In the genomic region with DNA sequence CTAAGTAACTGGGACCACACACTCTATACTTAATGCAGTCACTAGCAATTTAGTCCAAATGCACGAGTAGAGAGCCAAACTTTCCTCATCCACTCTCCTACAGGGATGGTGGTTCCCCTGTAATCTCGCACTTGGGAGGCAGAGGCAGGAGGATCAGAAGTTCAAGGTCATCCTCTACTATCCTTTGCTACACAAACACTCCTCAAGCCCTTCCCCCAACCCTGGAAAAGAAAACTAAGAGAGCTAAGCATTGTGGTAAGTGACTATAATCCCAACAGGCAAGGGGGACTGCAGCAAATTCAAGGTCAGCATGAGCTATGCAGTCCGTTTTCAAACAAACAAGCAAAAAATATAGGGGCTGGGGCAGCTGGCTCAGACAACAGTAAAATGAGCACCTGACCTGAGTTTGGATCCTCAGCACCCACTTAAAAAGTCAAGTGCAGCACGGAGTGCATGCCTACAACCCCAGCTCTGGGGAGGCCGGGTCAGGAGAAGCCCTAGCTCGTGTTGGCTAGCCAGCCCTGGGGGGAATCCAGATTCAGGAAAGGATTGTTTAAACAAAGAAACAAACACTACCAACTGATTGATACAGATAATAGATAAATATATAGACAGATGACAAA, we compare ENCODE assay signal across 19 mouse cellular contexts. TPM values are rescaled to one million over a fixed set of nuclear protein-coding genes. Genes with fewer than 3 reads are reported as not detected.
DNase-seq lines count a peak whose midpoint lies in the region; ATAC-seq and TF ChIP-seq lines count a peak whose summit lies in the region.
"Had no signal": no experiment of that assay in that cellular context is flagged by ENCODE, and none has a peak within 500 bp of the region (broad histone marks: within the 10 kb centered on the region; RNA-seq: fewer than 3 reads in every experiment).

No protein-coding gene starts in this region.

- peaks cover 100% of the 10 kb centered on the region for H3K79me2 ChIP-seq in macrophage (ENCODE audit: inconsistent target)

- no peaks in the 10 kb centered on the region for H3K27me3 ChIP-seq in heart, embryonic 13.5 days (replicated peaks)
- H3K27me3 ChIP-seq in E14TG2a.4 (ENCODE audit: insufficient read depth, low read length): no peaks in the 10 kb centered on the region
- no peaks in the 10 kb centered on the region for H3K27me3 ChIP-seq in forebrain, postnatal 0 days (ENCODE audit: insufficient read depth, low read length)
- H3K27me3 ChIP-seq: embryonic facial prominence, embryonic 12.5 days; forebrain, embryonic 15.5 days; Patski had no signal

- ATAC-seq in heart, embryonic 13.5 days (ENCODE audit: extremely low read depth, insufficient number of reproducible peaks, low FRiP score, low TSS enrichment): no peak
- no peak for ATAC-seq in forebrain, postnatal 0 days
- ATAC-seq: forebrain, embryonic 15.5 days; intestine, embryonic 16.5 days; Patski had no signal

- H3K27ac ChIP-seq in heart, embryonic 13.5 days (replicated peaks): no peak overlapping the region
- 0 out of 2 replicates have a peak overlapping the region, but pooled peaks have one; percentile 12 for H3K27ac ChIP-seq in macrophage
- no peak overlapping the region for H3K27ac ChIP-seq in forebrain, postnatal 0 days (ENCODE audit: low read depth, low read length)
- H3K27ac ChIP-seq: embryonic facial prominence, embryonic 12.5 days; forebrain, embryonic 15.5 days; hindbrain, embryonic 14.5 days had no signal

- no peak overlapping the region for H3K4me3 ChIP-seq in heart, embryonic 13.5 days
- H3K4me3 ChIP-seq in E14TG2a.4 (replicated peaks; ENCODE audit: low read length): peak overlapping the region; percentile 46
- H3K4me3 ChIP-seq in macrophage (ENCODE audit: inconsistent target): no peak overlapping the region
- H3K4me3 ChIP-seq in forebrain, postnatal 0 days (ENCODE audit: low read depth, low read length): no peak overlapping the region
- H3K4me3 ChIP-seq: embryonic facial prominence, embryonic 12.5 days; forebrain, embryonic 15.5 days had no signal

- WGBS in heart, embryonic 13.5 days: 58% methylated on average over 6 of the region's 6 CpGs
- 77% methylated on average over 6 of the region's 6 CpGs for WGBS in macrophage (ENCODE audit: missing documents)
- WGBS in forebrain, postnatal 0 days: 82% methylated on average over 6 of the region's 6 CpGs

- no peak for DNase-seq in heart, postnatal 36 days
- DNase-seq in ES-CJ7 (ENCODE audit: low read depth, low spot score): peak; percentile 65
- DNase-seq in forebrain, postnatal 0 days: no peak
- DNase-seq: adrenal gland, postnatal 10 days; cerebellum, adult 11 months; cerebellum, adult 8-10 months; cerebellum, postnatal 14 days; embryo, embryonic 11 days; gastrocnemius, postnatal 25 days; heart, postnatal 4 days; kidney, adult 2 months had no signal

- TF ChIP-seq CTCF in E14TG2a.4 (conservative IDR thresholded peaks at IDR 0.05; ENCODE audit: low read length): no peak
- TF ChIP-seq CTCF in forebrain, postnatal 0 days (IDR thresholded peaks at IDR 0.05; ENCODE audit: low read depth): no peak

- H3K4me2 ChIP-seq in heart, embryonic 13.5 days: no peak overlapping the region; the same call in 1 of the 2 replicates
- no peak overlapping the region for H3K4me2 ChIP-seq in forebrain, postnatal 0 days (ENCODE audit: low read depth)
- H3K4me2 ChIP-seq: embryonic facial prominence, embryonic 12.5 days; forebrain, embryonic 15.5 days; hindbrain, embryonic 14.5 days had no signal

- intact Hi-C loops in heart, postnatal 36 days (cut with DNase I): no loop called here

- H3K9me3 ChIP-seq in heart, embryonic 13.5 days: no peaks in the 10 kb centered on the region
- no peaks in the 10 kb centered on the region for H3K9me3 ChIP-seq in E14TG2a.4 (ENCODE audit: low read length)
- H3K9me3 ChIP-seq in forebrain, postnatal 0 days (ENCODE audit: low read length): no peaks in the 10 kb centered on the region
- H3K9me3 ChIP-seq: embryonic facial prominence, embryonic 12.5 days; forebrain, embryonic 15.5 days had no signal

- H3K9ac ChIP-seq in heart, embryonic 13.5 days: 0 out of 2 replicates have a peak overlapping the region, but pooled peaks have one; percentile 3
- H3K9ac ChIP-seq in forebrain, postnatal 0 days: no peak overlapping the region
- H3K9ac ChIP-seq: embryonic facial prominence, embryonic 12.5 days; forebrain, embryonic 15.5 days; hindbrain, embryonic 14.5 days had no signal

- H3K36me3 ChIP-seq in heart, embryonic 13.5 days: peaks cover 2% of the 10 kb centered on the region
- peaks cover 9% of the 10 kb centered on the region; the same call in 1 of the 2 replicates for H3K36me3 ChIP-seq in E14TG2a.4 (ENCODE audit: insufficient read depth, low read length)
- no peaks in the 10 kb centered on the region for H3K36me3 ChIP-seq in macrophage (ENCODE audit: inconsistent target)
- H3K36me3 ChIP-seq in forebrain, postnatal 0 days (ENCODE audit: insufficient read depth): no peaks in the 10 kb centered on the region
- H3K36me3 ChIP-seq: embryonic facial prominence, embryonic 12.5 days; forebrain, embryonic 15.5 days had no signal

- peaks cover 61% of the 10 kb centered on the region for H3K4me1 ChIP-seq in heart, embryonic 13.5 days
- H3K4me1 ChIP-seq in E14TG2a.4 (replicated peaks; ENCODE audit: low read depth, low read length): peaks cover 97% of the 10 kb centered on the region
- 0 out of 2 replicates have a peak, but pooled peaks cover 5% of the 10 kb centered on the region for H3K4me1 ChIP-seq in forebrain, postnatal 0 days (ENCODE audit: insufficient read depth)

RNA-seq across cellular contexts. Expression of a gene that starts 6.1 kb away (rescaled TPM):
- 279 and 292 TPM in 2 replicates for polyA plus RNA-seq in heart, embryonic 13.5 days (2015; fragmentation: Nextera tagmentation; extraction: Ambion mirVana)
- 100 to 1,000 TPM; 158 to 175 TPM for total RNA-seq in heart, postnatal 36 days (2021)
- total RNA-seq in macrophage (2018; cell fraction: chromatin; rRNA removed): 10 to 100 TPM; 36.3 to 96.9 (median 66.9) TPM
- 100 to 1,000 TPM; 295 to 447 (median 378) TPM for total RNA-seq in macrophage (2018; cell fraction: cytosol; rRNA removed)
- 100 to 1,000 TPM in 25 of 26 experiments, 10 to 100 TPM in 1; 64.6 to 378 (median 214) TPM for total RNA-seq in macrophage (2018; cell fraction: nucleus; rRNA removed)
- 317 to 419 TPM (median 387 TPM) in 3 replicates for polyA plus RNA-seq in macrophage (2018)
- total RNA-seq in forebrain, postnatal 0 days (2014; rRNA removed): 45.0 and 59.2 TPM in 2 replicates
- 147 and 167 TPM in 2 replicates for polyA plus RNA-seq in forebrain, postnatal 0 days (2015; fragmentation: Nextera tagmentation; extraction: Ambion mirVana)

RNA-seq across cellular contexts. Expression of a gene that starts 29.4 kb away (rescaled TPM):
- 18.5 and 19.2 TPM in 2 replicates for polyA plus RNA-seq in heart, embryonic 13.5 days (2015; fragmentation: Nextera tagmentation; extraction: Ambion mirVana)
- total RNA-seq in heart, postnatal 36 days (2021): 100 to 1,000 TPM; 100 to 106 TPM
- 100 to 1,000 TPM in 7 of 26 experiments, 10 to 100 TPM in 19; 60.5 to 127 (median 89.8) TPM for total RNA-seq in macrophage (2018; cell fraction: chromatin; rRNA removed)
- 10 to 100 TPM; 44.3 to 72.9 (median 60.3) TPM for total RNA-seq in macrophage (2018; cell fraction: cytosol; rRNA removed)
- 10 to 100 TPM; 50.0 to 95.0 (median 69.6) TPM for total RNA-seq in macrophage (2018; cell fraction: nucleus; rRNA removed)
- polyA plus RNA-seq in macrophage (2018): 40.7 to 65.1 TPM (median 55.7 TPM) in 3 replicates
- 19.0 and 23.2 TPM in 2 replicates for total RNA-seq in forebrain, postnatal 0 days (2014; rRNA removed)
- polyA plus RNA-seq in forebrain, postnatal 0 days (2015; fragmentation: Nextera tagmentation; extraction: Ambion mirVana): 6.6 and 8.5 TPM in 2 replicates
